Mouse (Mus musculus) MEL (cell line): ENCODE measurements around the gene Azi2. TPM values are rescaled to one million over a fixed set of nuclear protein-coding genes. Genes with fewer than 3 reads are reported as not detected.

Source experiments
- DNase-seq: peaks from one replicate; pipeline ENCODE4 v3.0.0; 2011; ENCODE audit warnings: low read depth, low spot score
- H3K27ac ChIP-seq: 2 replicates; pipeline ENCODE4 v1.5.1; 2012; ENCODE audit warnings: low read depth, mild to moderate bottlenecking, control low read depth, low read length, moderate library complexity; ENCODE audit not compliant: control insufficient read depth
- H3K27me3 ChIP-seq, 2 experiments: fragments of 150-350 bp in 1 of 2; sonication (generic) in 1 of 2; 2 replicates each; pipeline ENCODE4 v1.6.1; 2012; ENCODE audit warnings: low read length in 2 of 2, mild to moderate bottlenecking in 2 of 2, improper control_type of control experiment in 1 of 2, moderate library complexity in 1 of 2; ENCODE audit not compliant: insufficient read depth in 2 of 2, control insufficient read depth in 1 of 2
- H3K36me3 ChIP-seq, 2 experiments: 2 replicates each; pipeline ENCODE4 v1.6.1; 2012 to 2014; ENCODE audit warnings: low read length in 2 of 2, improper control_type of control experiment in 1 of 2, inconsistent platforms in 1 of 2, mild to moderate bottlenecking in 1 of 2; ENCODE audit not compliant: insufficient read depth in 2 of 2, control insufficient read depth in 1 of 2
- H3K4me1 ChIP-seq, 2 experiments: fragments of 150-350 bp in 1 of 2; sonication (generic) in 1 of 2; 2 replicates each; pipeline ENCODE4 v1.6.1; 2012; ENCODE audit warnings: low read length in 2 of 2, improper control_type of control experiment in 1 of 2, mild to moderate bottlenecking in 1 of 2; ENCODE audit not compliant: insufficient read depth in 2 of 2, control insufficient read depth in 1 of 2
- H3K4me3 ChIP-seq, 2 experiments: fragments of 150-350 bp in 1 of 2; sonication (generic) in 1 of 2; 2 replicates each; pipeline ENCODE4 v1.5.1; 2012; ENCODE audit warnings: low read depth in 2 of 2, low read length in 2 of 2, mild to moderate bottlenecking in 2 of 2, moderate library complexity in 2 of 2, control low read depth in 1 of 2, improper control_type of control experiment in 1 of 2; ENCODE audit not compliant: control insufficient read depth in 1 of 2, insufficient read depth in 1 of 2
- H3K79me2 ChIP-seq: 2 replicates; pipeline ENCODE4 v1.6.1; 2012; ENCODE audit warnings: mild to moderate bottlenecking, low read length, moderate library complexity; ENCODE audit not compliant: control insufficient read depth, poor library complexity, insufficient read depth
- H3K9ac ChIP-seq: 2 replicates; pipeline ENCODE4 v1.6.1; 2012; ENCODE audit warnings: low read depth, mild to moderate bottlenecking, control low read depth, low read length, moderate library complexity; ENCODE audit not compliant: control insufficient read depth, poor library complexity, severe bottlenecking
- H3K9me3 ChIP-seq: fragments of 150-350 bp; sonication (generic); replicated peaks from 2 replicates; pipeline ENCODE4 v1.6.1; 2012; ENCODE audit warnings: mild to moderate bottlenecking, low read length, improper control_type of control experiment, moderate library complexity; ENCODE audit not compliant: insufficient read depth
- BHLHE40 ChIP-seq: IDR thresholded peaks from 2 replicates; pipeline ENCODE4 v1.6.1; 2012; ENCODE audit warnings: low read depth, mild to moderate bottlenecking, inconsistent platforms, low read length, improper control_type of control experiment, borderline replicate concordance
- CHD1 ChIP-seq: IDR thresholded peaks from 2 replicates; pipeline ENCODE4 v1.6.1; 2012; ENCODE audit warnings: low read depth, mild to moderate bottlenecking, inconsistent platforms, low read length, improper control_type of control experiment
- CHD2 ChIP-seq: IDR thresholded peaks from 2 replicates; pipeline ENCODE4 v1.6.1; 2011; ENCODE audit warnings: low read length, improper control_type of control experiment
- CTCF ChIP-seq, 3 experiments: IDR thresholded peaks in 2 of 3; conservative IDR thresholded peaks in 1 of 3; 2 replicates each; pipeline ENCODE4 v1.5.1; 2011 to 2012; ENCODE audit warnings: low read length in 3 of 3, low read depth in 2 of 3, mild to moderate bottlenecking in 2 of 3, improper control_type of control experiment in 1 of 3, inconsistent platforms in 1 of 3, mixed read lengths in 1 of 3, moderate library complexity in 1 of 3; ENCODE audit not compliant: control insufficient read depth in 1 of 3, insufficient read depth in 1 of 3, poor library complexity in 1 of 3, severe bottlenecking in 1 of 3
- E2F4 ChIP-seq: IDR thresholded peaks from 2 replicates; pipeline ENCODE4 v1.6.1; 2011; ENCODE audit warnings: low read depth, low read length, improper control_type of control experiment, borderline replicate concordance
- EP300 ChIP-seq, 2 experiments: IDR thresholded peaks; 2 replicates each; pipeline ENCODE4 v1.6.1; 2011; ENCODE audit warnings: improper control_type of control experiment in 2 of 2, low read length in 2 of 2, low read depth in 1 of 2, mild to moderate bottlenecking in 1 of 2
- ETS1 ChIP-seq: IDR thresholded peaks from 2 replicates; pipeline ENCODE4 v1.6.1; 2012; ENCODE audit warnings: low read depth, mild to moderate bottlenecking, inconsistent platforms, low read length, improper control_type of control experiment, moderate library complexity
- GATA1 ChIP-seq: IDR thresholded peaks from 2 replicates; pipeline ENCODE4 v1.6.1; 2011; ENCODE audit warnings: low read depth, low read length, improper control_type of control experiment
- HCFC1 ChIP-seq: IDR thresholded peaks from 2 replicates; pipeline ENCODE4 v1.6.1; 2012; ENCODE audit warnings: low read depth, mild to moderate bottlenecking, inconsistent platforms, low read length, improper control_type of control experiment, moderate library complexity
- JUND ChIP-seq: IDR thresholded peaks from 2 replicates; pipeline ENCODE4 v1.6.1; 2011; ENCODE audit warnings: low read depth, mild to moderate bottlenecking, improper control_type of control experiment, low read length
- MAFK ChIP-seq: IDR thresholded peaks from 2 replicates; pipeline ENCODE4 v1.6.1; 2011; ENCODE audit warnings: low read depth, mild to moderate bottlenecking, low read length, improper control_type of control experiment, borderline replicate concordance
- MAX ChIP-seq: IDR thresholded peaks from 2 replicates; pipeline ENCODE4 v1.6.1; 2011; ENCODE audit warnings: low read length, improper control_type of control experiment
- MEF2A ChIP-seq: IDR thresholded peaks from 2 replicates; pipeline ENCODE4 v1.6.1; 2014; ENCODE audit warnings: low read depth, mild to moderate bottlenecking, inconsistent platforms, low read length, improper control_type of control experiment; ENCODE audit not compliant: poor library complexity, insufficient replicate concordance, severe bottlenecking; ENCODE audit errors: extremely low read depth
- MYB ChIP-seq: IDR thresholded peaks from 2 replicates; pipeline ENCODE4 v1.6.1; 2011; ENCODE audit warnings: mild to moderate bottlenecking, low read depth, low read length, improper control_type of control experiment
- MYC ChIP-seq: IDR thresholded peaks from 2 replicates; pipeline ENCODE4 v1.6.1; 2011; ENCODE audit warnings: low read depth, mild to moderate bottlenecking, low read length, improper control_type of control experiment, moderate library complexity
- NELFE ChIP-seq: IDR thresholded peaks from 2 replicates; pipeline ENCODE4 v1.6.1; 2011; ENCODE audit warnings: low read depth, low read length, improper control_type of control experiment
- NRF1 ChIP-seq: IDR thresholded peaks from 2 replicates; pipeline ENCODE4 v1.6.1; 2014; ENCODE audit warnings: low read depth, mild to moderate bottlenecking, inconsistent platforms, low read length, improper control_type of control experiment, moderate library complexity; ENCODE audit not compliant: poor library complexity, insufficient read depth, severe bottlenecking
- POLR2A ChIP-seq, 2 experiments: IDR thresholded peaks; 2 replicates each; pipeline ENCODE4 v1.6.1; 2011 to 2012; ENCODE audit warnings: low read length in 2 of 2, mild to moderate bottlenecking in 2 of 2, control low read depth in 1 of 2, improper control_type of control experiment in 1 of 2, low read depth in 1 of 2, moderate library complexity in 1 of 2; ENCODE audit not compliant: control insufficient read depth in 1 of 2, insufficient read depth in 1 of 2, poor library complexity in 1 of 2
- POLR2AphosphoS2 ChIP-seq: IDR thresholded peaks from 2 replicates; pipeline ENCODE4 v1.6.1; 2011; ENCODE audit warnings: low read length, improper control_type of control experiment
- POLR2AphosphoS5 ChIP-seq: IDR thresholded peaks from 2 replicates; pipeline ENCODE4 v1.6.1; 2012; ENCODE audit warnings: low read depth, borderline replicate concordance, mild to moderate bottlenecking, inconsistent platforms, low read length, moderate library complexity, mixed read lengths
- RCOR1 ChIP-seq: IDR thresholded peaks from 2 replicates; pipeline ENCODE4 v1.6.1; 2012; ENCODE audit warnings: low read depth, mild to moderate bottlenecking, inconsistent platforms, low read length, improper control_type of control experiment
- SIN3A ChIP-seq: IDR thresholded peaks from 2 replicates; pipeline ENCODE4 v1.6.1; 2012; ENCODE audit warnings: low read length, improper control_type of control experiment, inconsistent platforms
- TAL1 ChIP-seq: IDR thresholded peaks from 2 replicates; pipeline ENCODE4 v1.6.1; 2012; ENCODE audit warnings: mild to moderate bottlenecking, inconsistent platforms, low read length, moderate library complexity, mixed read lengths
- TBP ChIP-seq: IDR thresholded peaks from 2 replicates; pipeline ENCODE4 v1.8.0; 2011; ENCODE audit warnings: low read depth, low read length, improper control_type of control experiment
- TCF12 ChIP-seq: IDR thresholded peaks from 2 replicates; pipeline ENCODE4 v1.6.1; 2014; ENCODE audit warnings: low read depth, mild to moderate bottlenecking, inconsistent platforms, low read length, improper control_type of control experiment, moderate library complexity
- UBTF ChIP-seq: IDR thresholded peaks from 2 replicates; pipeline ENCODE4 v1.6.1; 2012; ENCODE audit warnings: low read depth, mild to moderate bottlenecking, inconsistent platforms, low read length, improper control_type of control experiment, moderate library complexity, borderline replicate concordance; ENCODE audit not compliant: insufficient read depth
- USF1 ChIP-seq: IDR thresholded peaks from 2 replicates; pipeline ENCODE4 v1.6.1; 2014; ENCODE audit warnings: low read depth, mild to moderate bottlenecking, inconsistent platforms, low read length, improper control_type of control experiment, moderate library complexity
- ZC3H11A ChIP-seq: IDR thresholded peaks from 2 replicates; pipeline ENCODE4 v1.6.1; 2012; ENCODE audit warnings: low read depth, mild to moderate bottlenecking, inconsistent platforms, low read length, improper control_type of control experiment
- ZKSCAN1 ChIP-seq: IDR thresholded peaks from 2 replicates; pipeline ENCODE4 v1.6.1; 2012; ENCODE audit warnings: low read depth, mild to moderate bottlenecking, inconsistent platforms, low read length, improper control_type of control experiment, moderate library complexity
- ZMIZ1 ChIP-seq: IDR thresholded peaks from 2 replicates; pipeline ENCODE4 v1.6.1; 2012; ENCODE audit warnings: low read depth, mild to moderate bottlenecking, inconsistent platforms, low read length, improper control_type of control experiment, moderate library complexity
- ZNF384 ChIP-seq: IDR thresholded peaks from 2 replicates; pipeline ENCODE4 v1.6.1; 2012; ENCODE audit warnings: low read depth, mild to moderate bottlenecking, inconsistent platforms, low read length, improper control_type of control experiment
- polyA plus RNA-seq, 2 experiments: library from polyadenylated mRNA; stranded (reverse) in 1 of 2; unstranded in 1 of 2; fragments of >175 nt in 1 of 2; fragments of >200 nt in 1 of 2; gene quantifications; 2 replicates each; pipeline versions ENCODE4 v1.2.1 to v1.2.4; 2012; ENCODE audit warnings: low replicate concordance in 2 of 2, low read depth in 1 of 2; ENCODE audit not compliant: insufficient read length in 2 of 2, insufficient read depth in 1 of 2, missing spikeins in 1 of 2
- total RNA-seq: library from RNA; depleted of rRNA; stranded (reverse); fragments of 300-350 nt; gene quantifications from 2 replicates; pipeline ENCODE4 v1.2.3, GENCODE M21; 2012

Azi2 gene
- total and polyA plus RNA-seq, 3 experiments, result 51.8 to 546 (median 60.7) TPM

DNA sequence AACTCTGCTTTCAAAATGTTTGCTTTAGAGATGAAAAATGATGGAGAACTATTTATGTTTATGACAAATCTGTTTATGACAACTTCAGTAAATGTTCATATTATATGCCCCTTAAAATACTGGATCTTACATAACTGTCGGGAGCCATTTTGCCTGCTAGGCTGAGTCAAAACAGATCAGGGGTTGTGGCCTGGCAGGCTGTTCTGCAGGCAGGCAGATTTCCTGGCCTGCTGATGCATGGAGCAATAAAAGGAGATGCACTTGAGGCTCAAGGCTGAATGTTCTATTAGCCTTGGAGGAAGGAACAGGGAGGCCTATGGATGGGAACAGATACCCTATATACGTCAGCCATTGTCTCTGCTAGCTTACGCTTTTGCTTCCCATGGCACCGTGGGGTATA is 36.4 kb upstream of the Azi2 start:
- H3K79me2 ChIP-seq, result no peaks in the 10 kb centered on the region
- no peak overlapping the region for H3K4me3 ChIP-seq
- H3K27ac ChIP-seq, result no peak overlapping the region
- peaks cover 0 to 26% of the 10 kb centered on the region in 2 experiments; a peak in 2 of 4 replicates for H3K36me3 ChIP-seq
- H3K27me3 ChIP-seq, result no peaks in the 10 kb centered on the region
- no peak for DNase-seq
- H3K4me1 ChIP-seq, result peaks cover 20 to 23% of the 10 kb centered on the region in 2 experiments
- H3K9ac ChIP-seq, result no peak overlapping the region
- H3K9me3 ChIP-seq, result no peaks in the 10 kb centered on the region
- TF ChIP-seq GATA1 (no peak), MEF2A (no peak), CHD2 (no peak), TCF12 (no peak), ZMIZ1 (no peak), HCFC1 (no peak), TAL1 (no peak), TBP (no peak), NRF1 (no peak), ZC3H11A (no peak), POLR2A (IDR thresholded peaks at IDR 0.05; ENCODE audit: control insufficient read depth in 1 of 2, insufficient read depth in 1 of 2, low read depth in 1 of 2, low read length in 2 of 2, poor library complexity in 1 of 2) (no peak), UBTF (no peak)

DNA sequence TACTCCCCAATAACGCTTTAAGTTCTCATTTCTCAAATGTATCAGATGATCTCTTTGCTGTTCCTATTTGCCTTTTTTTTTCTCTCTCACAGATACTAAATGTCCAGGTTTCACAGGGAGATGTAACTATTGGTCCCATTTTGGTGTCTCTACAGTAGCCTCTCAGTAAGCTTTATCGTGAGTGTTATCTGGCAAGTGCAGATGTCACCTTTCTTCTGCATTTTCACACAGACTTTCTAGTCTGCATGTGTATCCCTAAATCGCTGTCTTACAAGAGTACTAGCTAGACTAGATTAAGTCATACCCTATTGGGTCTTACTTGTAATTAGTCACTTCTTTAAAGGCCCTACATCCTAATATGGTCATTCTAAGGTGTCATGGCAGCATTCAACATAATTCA is 27.4 kb upstream of the Azi2 start:
- Histone ChIP-seq H3K4me3 (peak overlapping the region in 1 of 2 experiments; percentile 19; a peak in 2 of 4 replicates), H3K36me3 (peaks cover 0 to 14% of the 10 kb centered on the region in 2 experiments; a peak in 2 of 4 replicates), H3K9ac (no peak overlapping the region; the same call in 1 of the 2 replicates), H3K4me1 (peaks cover 6 to 9% of the 10 kb centered on the region in 2 experiments; a peak in 3 of 4 replicates), H3K27me3 (no peaks in the 10 kb centered on the region), H3K79me2 (no peaks in the 10 kb centered on the region), H3K9me3 (no peaks in the 10 kb centered on the region), H3K27ac (peak overlapping the region; percentile 58)
- peak; percentile 88 for DNase-seq
- TF ChIP-seq ZNF384 (peak; percentile 88), NELFE (no peak), ZMIZ1 (no peak), NRF1 (no peak), MAX (peak; percentile 50; the same call in 1 of the 2 replicates), POLR2AphosphoS5 (no peak), JUND (no peak), GATA1 (peak; percentile 95), ETS1 (peak; percentile 85), MAFK (no peak), TBP (no peak), POLR2AphosphoS2 (no peak), USF1 (no peak), CTCF (IDR thresholded peaks at IDR 0.05 in 2 of 3, conservative IDR thresholded peaks at IDR 0.05 in 1 of 3; ENCODE audit: control insufficient read depth in 1 of 3, insufficient read depth in 1 of 3, low read depth in 2 of 3, low read length in 3 of 3, poor library complexity in 1 of 3, severe bottlenecking in 1 of 3) (no peak), EP300 (IDR thresholded peaks at IDR 0.05; ENCODE audit: low read depth in 1 of 2, low read length in 2 of 2) (peak; percentile 88 to 95), E2F4 (no peak), POLR2A (IDR thresholded peaks at IDR 0.05; ENCODE audit: control insufficient read depth in 1 of 2, insufficient read depth in 1 of 2, low read depth in 1 of 2, low read length in 2 of 2, poor library complexity in 1 of 2) (no peak), BHLHE40 (no peak; the same call in 1 of the 2 replicates), CHD1 (no peak), RCOR1 (peak; percentile 67; the same call in 1 of the 2 replicates), MYC (peak; percentile 70), ZKSCAN1 (no peak), TCF12 (peak; percentile 93), SIN3A (no peak), MYB (no peak)
